Mouse (Mus musculus) limb, embryonic 11.5 days (tissue): Measurements from ENCODE around the gene Aldh1b1. TPM values are rescaled to one million over a fixed set of nuclear protein-coding genes. Genes with fewer than 3 reads are reported as not detected.

Source experiments
- ATAC-seq: fragments of 200-750 bp; cut with Nextera tagmentation; 2 replicates; pipeline ENCODE4 v1.8.0; 2017; ENCODE audit warnings: low read depth; ENCODE audit not compliant: insufficient number of reproducible peaks, low FRiP score, low TSS enrichment
- DNase-seq: peaks from one replicate; pipeline ENCODE4 v3.0.0-alpha.2; 2015; ENCODE audit warnings: low spot score
- H3K27ac ChIP-seq: fragments of 300-500 bp; sonication (generic); replicated peaks from 2 replicates; pipeline ENCODE4 v1.5.1; 2014; ENCODE audit warnings: low read depth, mild to moderate bottlenecking, low read length
- H3K27me3 ChIP-seq: fragments of 300-500 bp; sonication (generic); 2 replicates; pipeline ENCODE4 v1.6.1; 2014; ENCODE audit warnings: mild to moderate bottlenecking, low read length, mixed read lengths; ENCODE audit not compliant: control insufficient read depth, insufficient read depth
- H3K36me3 ChIP-seq: fragments of 300-500 bp; sonication (generic); 2 replicates; pipeline ENCODE4 v1.6.1; 2014; ENCODE audit warnings: mild to moderate bottlenecking, low read length, moderate library complexity, mixed read lengths; ENCODE audit not compliant: control insufficient read depth, insufficient read depth
- H3K4me1 ChIP-seq: fragments of 300-500 bp; sonication (generic); 2 replicates; pipeline ENCODE4 v1.6.1; 2014; ENCODE audit warnings: low read length, mixed read lengths; ENCODE audit not compliant: control insufficient read depth, insufficient read depth
- H3K4me2 ChIP-seq: fragments of 300-500 bp; sonication (generic); 2 replicates; pipeline ENCODE4 v1.6.1; 2014; ENCODE audit warnings: low read depth, mild to moderate bottlenecking, moderate library complexity; ENCODE audit not compliant: severe bottlenecking
- H3K4me3 ChIP-seq: fragments of 300-500 bp; sonication (generic); 2 replicates; pipeline ENCODE4 v1.5.1; 2014; ENCODE audit warnings: low read depth, low read length
- H3K9ac ChIP-seq: fragments of 300-500 bp; sonication (generic); 2 replicates; pipeline ENCODE4 v1.6.1; 2014; ENCODE audit warnings: mild to moderate bottlenecking, low read length
- H3K9me3 ChIP-seq: fragments of 300-500 bp; sonication (generic); 2 replicates; pipeline ENCODE4 v1.6.1; 2016; ENCODE audit warnings: low read length; ENCODE audit not compliant: control insufficient read depth
- WGBS: fragments of 180-500 bp; shearing (Covaris S2); extraction: QIAGEN DNeasy Blood & Tissue Kit; methylation state at CpG from one replicate; pipeline ENCODE4 v1.1.7; 2014; 5-methylcytosine and 5-hydroxymethylcytosine counted together
- polyA plus RNA-seq: library from polyadenylated mRNA; unstranded; fragments of >200 nt; fragmentation: Nextera tagmentation; extraction: Ambion mirVana; gene quantifications from 2 replicates; pipeline ENCODE4 v1.2.1, GENCODE M21; 2014

The Aldh1b1 gene
- polyA plus RNA-seq, 1 experiment from 2014 or later, result 0.99 TPM

DNA sequence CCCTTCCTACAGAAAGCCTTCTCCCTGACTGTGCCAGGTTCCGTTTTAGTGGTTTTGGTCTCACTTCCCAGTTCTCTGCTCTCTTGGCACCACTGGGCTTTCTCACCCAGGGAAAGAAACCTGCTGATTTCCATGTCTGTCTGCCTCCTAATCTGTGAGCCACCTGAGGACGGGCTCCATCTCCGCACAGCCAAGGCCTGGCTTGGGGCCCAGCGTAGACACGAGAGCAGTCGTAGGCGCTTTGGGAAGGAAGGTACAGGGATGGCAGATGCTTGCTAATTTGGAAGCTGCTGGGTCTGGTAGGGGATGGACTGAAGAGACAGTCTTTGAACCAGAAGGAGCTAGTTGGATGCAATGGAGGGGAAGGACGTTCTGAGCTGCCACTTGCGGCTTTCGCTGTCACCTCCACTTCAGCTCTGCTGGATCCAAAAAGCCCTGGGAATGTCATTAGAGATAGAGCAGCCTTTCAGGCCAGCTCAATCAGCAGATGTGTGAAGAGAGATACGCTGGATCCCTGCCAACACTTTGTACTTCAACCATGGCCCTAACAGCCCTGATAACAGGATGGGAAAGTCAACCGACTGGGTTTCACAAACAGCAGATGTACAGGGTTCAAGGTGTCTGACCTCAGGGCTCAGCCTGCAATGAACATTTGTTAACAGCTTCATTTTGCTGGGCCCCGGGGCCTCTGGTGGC is 9.4 kb upstream of the Aldh1b1 start:
- Histone ChIP-seq H3K4me1 (no peaks in the 10 kb centered on the region), H3K9ac (no peak overlapping the region), H3K27me3 (no peaks in the 10 kb centered on the region), H3K4me3 (no peak overlapping the region), H3K9me3 (no peaks in the 10 kb centered on the region), H3K4me2 (no peak overlapping the region), H3K27ac (no peak overlapping the region), H3K36me3 (no peaks in the 10 kb centered on the region)
- WGBS, result 65% methylated on average over 13 of the region's 13 CpGs
- DNase-seq (no peak), ATAC-seq (no peak)

GRCm38 (mm10) chr4:45790018-45790417 is 8.8 kb upstream of the Aldh1b1 start:
- H3K4me3 ChIP-seq, result no peak overlapping the region
- 92% methylated on average over 2 of the region's 2 CpGs for WGBS
- no peak overlapping the region for H3K4me2 ChIP-seq
- H3K36me3 ChIP-seq, result no peaks in the 10 kb centered on the region
- no peak overlapping the region for H3K27ac ChIP-seq
- ATAC-seq (no peak), DNase-seq (no peak)
- H3K27me3 ChIP-seq, result no peaks in the 10 kb centered on the region
- no peak overlapping the region for H3K9ac ChIP-seq
- H3K4me1 ChIP-seq, result no peaks in the 10 kb centered on the region
- no peaks in the 10 kb centered on the region for H3K9me3 ChIP-seq

- H3K4me3 ChIP-seq, result 0 out of 2 replicates have a peak overlapping the region, but pooled peaks have one; percentile 15
- H3K9me3 ChIP-seq, result no peaks in the 10 kb centered on the region
- H3K4me1 ChIP-seq, result peaks cover 2% of the 10 kb centered on the region; the same call in 1 of the 2 replicates
- no peak overlapping the region for H3K27ac ChIP-seq
- H3K9ac ChIP-seq, result 0 out of 2 replicates have a peak overlapping the region, but pooled peaks have one; percentile 22
- H3K36me3 ChIP-seq, result no peaks in the 10 kb centered on the region
- WGBS, result 5% methylated on average over 12 of the region's 12 CpGs
- ATAC-seq, result no peak
- H3K27me3 ChIP-seq, result no peaks in the 10 kb centered on the region
- peak overlapping the region; percentile 36; the same call in 1 of the 2 replicates for H3K4me2 ChIP-seq
- DNase-seq, result peak; percentile 51
Observed at GRCm38 (mm10) chr4:45795191-45795811, 3.5 kb upstream of the Aldh1b1 start.

GRCm38 (mm10) chr4:45796760-45797159 is 2.1 kb upstream of the Aldh1b1 start:
- Histone ChIP-seq H3K9ac (no peak overlapping the region), H3K27me3 (no peaks in the 10 kb centered on the region), H3K27ac (no peak overlapping the region), H3K4me2 (no peak overlapping the region), H3K4me1 (peaks cover 2% of the 10 kb centered on the region; the same call in 1 of the 2 replicates), H3K4me3 (no peak overlapping the region), H3K9me3 (no peaks in the 10 kb centered on the region), H3K36me3 (no peaks in the 10 kb centered on the region)
- DNase-seq (no peak), ATAC-seq (no peak)
- 40% methylated on average over 5 of the region's 5 CpGs for WGBS

GRCm38 (mm10) chr4:45799956-45800537 is 1.2 kb downstream of the Aldh1b1 start:
- H3K27ac ChIP-seq, result no peak overlapping the region
- no peak overlapping the region for H3K9ac ChIP-seq
- H3K4me2 ChIP-seq, result no peak overlapping the region
- DNase-seq (no peak), ATAC-seq (no peak)
- WGBS, result 12% methylated on average over 3 of the region's 3 CpGs
- H3K36me3 ChIP-seq, result no peaks in the 10 kb centered on the region
- H3K4me1 ChIP-seq, result peaks cover 2% of the 10 kb centered on the region; the same call in 1 of the 2 replicates
- no peak overlapping the region for H3K4me3 ChIP-seq
- no peaks in the 10 kb centered on the region for H3K9me3 ChIP-seq
- H3K27me3 ChIP-seq, result no peaks in the 10 kb centered on the region

DNA sequence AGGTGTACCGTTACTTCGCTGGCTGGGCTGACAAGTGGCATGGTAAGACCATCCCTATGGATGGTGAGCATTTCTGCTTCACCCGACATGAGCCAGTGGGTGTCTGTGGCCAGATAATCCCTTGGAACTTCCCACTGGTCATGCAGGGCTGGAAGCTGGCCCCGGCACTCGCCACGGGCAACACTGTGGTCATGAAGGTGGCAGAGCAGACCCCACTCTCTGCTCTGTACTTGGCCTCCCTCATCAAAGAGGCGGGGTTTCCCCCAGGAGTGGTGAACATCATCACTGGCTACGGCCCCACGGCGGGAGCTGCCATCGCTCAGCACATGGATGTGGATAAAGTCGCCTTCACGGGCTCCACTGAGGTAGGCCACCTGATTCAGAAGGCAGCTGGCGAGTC is 4.1 kb downstream of the Aldh1b1 start:
- H3K4me3 ChIP-seq, result no peak overlapping the region
- no peaks in the 10 kb centered on the region for H3K27me3 ChIP-seq
- 93% methylated on average over 14 of the region's 14 CpGs for WGBS
- no peak overlapping the region for H3K4me2 ChIP-seq
- no peak for ATAC-seq
- peaks cover 2% of the 10 kb centered on the region; the same call in 1 of the 2 replicates for H3K4me1 ChIP-seq
- no peak for DNase-seq
- H3K36me3 ChIP-seq, result no peaks in the 10 kb centered on the region
- no peak overlapping the region for H3K27ac ChIP-seq
- no peaks in the 10 kb centered on the region for H3K9me3 ChIP-seq
- H3K9ac ChIP-seq, result no peak overlapping the region

DNA sequence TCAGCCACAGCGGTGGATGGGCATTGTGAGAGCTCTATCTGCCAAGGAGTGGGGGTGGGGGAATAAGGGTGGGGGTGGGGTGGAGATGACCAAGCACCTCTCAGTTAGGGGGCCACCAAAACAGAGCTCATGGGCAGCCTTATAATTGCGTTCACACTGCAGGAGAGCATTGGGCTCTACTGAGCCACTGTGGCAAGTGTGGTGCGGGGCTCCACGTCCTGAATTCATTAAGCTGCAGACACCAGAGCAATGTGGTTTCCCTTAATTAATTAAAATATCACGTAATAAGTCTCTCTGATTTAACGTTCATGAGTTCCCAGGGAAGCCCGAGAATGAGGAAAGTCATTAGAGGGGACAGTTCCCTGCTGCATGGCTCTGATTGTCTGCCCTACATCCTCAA is 9.2 kb downstream of the Aldh1b1 start:
- 27% methylated on average over 7 of the region's 7 CpGs for WGBS
- no peaks in the 10 kb centered on the region for H3K36me3 ChIP-seq
- H3K27me3 ChIP-seq, result no peaks in the 10 kb centered on the region
- no peaks in the 10 kb centered on the region for H3K9me3 ChIP-seq
- no peaks in the 10 kb centered on the region for H3K4me1 ChIP-seq
- no peak overlapping the region for H3K4me2 ChIP-seq
- no peak overlapping the region for H3K4me3 ChIP-seq
- H3K9ac ChIP-seq, result no peak overlapping the region
- no peak overlapping the region for H3K27ac ChIP-seq
- ATAC-seq, result no peak
- DNase-seq, result no peak

- Histone ChIP-seq H3K36me3 (no peaks in the 10 kb centered on the region), H3K9me3 (no peaks in the 10 kb centered on the region), H3K4me3 (no peak overlapping the region), H3K27ac (no peak overlapping the region), H3K4me2 (no peak overlapping the region), H3K27me3 (no peaks in the 10 kb centered on the region), H3K9ac (no peak overlapping the region), H3K4me1 (no peaks in the 10 kb centered on the region)
- WGBS, result 17% methylated on average over 8 of the region's 8 CpGs
- no peak for DNase-seq
- no peak for ATAC-seq
Observed at GRCm38 (mm10) chr4:45811250-45811649, 12.4 kb downstream of the Aldh1b1 start.
